Mouse (Mus musculus) brain, embryonic 14.5 days (tissue): ENCODE data around the gene Stard3. TPM values are rescaled to one million over a fixed set of nuclear protein-coding genes. Genes with fewer than 3 reads are reported as not detected.

Experiments used
- DNase-seq: peaks from one replicate; pipeline ENCODE4 v3.0.0-alpha.2; 2011; ENCODE audit warnings: low read depth
- CTCF ChIP-seq: fragments of 200-500 bp; IDR thresholded peaks from 2 replicates; pipeline ENCODE4 v1.5.1; 2012; ENCODE audit warnings: inconsistent platforms, mild to moderate bottlenecking, moderate library complexity, borderline replicate concordance; ENCODE audit not compliant: insufficient read depth, insufficient read length; ENCODE audit errors: extremely low read depth
- POLR2A ChIP-seq: fragments of 200-500 bp; IDR thresholded peaks from 2 replicates; pipeline ENCODE4 v1.6.1; 2012; ENCODE audit warnings: mild to moderate bottlenecking, inconsistent platforms, borderline replicate concordance; ENCODE audit not compliant: poor library complexity, insufficient read depth, insufficient read length, severe bottlenecking; ENCODE audit errors: extremely low read depth
- polyA plus RNA-seq: library from polyadenylated mRNA; depleted of rRNA; stranded (reverse); fragments of >200 nt; gene quantifications from 2 replicates; pipeline ENCODE4 v1.2.3, GENCODE M21; 2012

The Stard3 gene
- polyA plus RNA-seq, 1 experiment = 66.1 TPM

DNA sequence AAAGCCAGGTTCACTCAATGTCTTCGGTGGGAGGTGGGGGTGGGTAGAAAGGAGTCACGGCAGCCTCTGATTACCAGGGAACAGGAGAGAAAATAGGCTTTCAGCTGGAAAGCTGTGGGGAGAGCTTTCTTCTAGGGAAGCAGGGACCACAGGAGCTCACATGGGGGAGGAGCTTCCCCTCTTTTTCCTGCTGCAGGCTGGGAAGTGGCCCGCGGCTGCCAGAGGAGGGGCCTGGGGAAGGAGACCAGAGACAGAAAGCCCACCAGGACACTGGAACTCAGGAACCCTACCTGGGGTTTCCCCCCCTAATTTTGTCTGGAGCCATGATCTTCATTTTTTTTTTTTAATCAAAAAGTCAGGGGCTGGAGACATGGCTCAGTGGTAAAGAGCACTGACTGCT is 17.6 kb upstream of the Stard3 start:
- TF ChIP-seq POLR2A = no peak
- no peak for TF ChIP-seq CTCF

GRCm38 (mm10) chr11:98341174-98341573 is 17.0 kb upstream of the Stard3 start:
- DNase-seq = no peak

More for the DNA sequence above, 17.6 kb upstream of the Stard3 start:
- no peak for DNase-seq

DNA sequence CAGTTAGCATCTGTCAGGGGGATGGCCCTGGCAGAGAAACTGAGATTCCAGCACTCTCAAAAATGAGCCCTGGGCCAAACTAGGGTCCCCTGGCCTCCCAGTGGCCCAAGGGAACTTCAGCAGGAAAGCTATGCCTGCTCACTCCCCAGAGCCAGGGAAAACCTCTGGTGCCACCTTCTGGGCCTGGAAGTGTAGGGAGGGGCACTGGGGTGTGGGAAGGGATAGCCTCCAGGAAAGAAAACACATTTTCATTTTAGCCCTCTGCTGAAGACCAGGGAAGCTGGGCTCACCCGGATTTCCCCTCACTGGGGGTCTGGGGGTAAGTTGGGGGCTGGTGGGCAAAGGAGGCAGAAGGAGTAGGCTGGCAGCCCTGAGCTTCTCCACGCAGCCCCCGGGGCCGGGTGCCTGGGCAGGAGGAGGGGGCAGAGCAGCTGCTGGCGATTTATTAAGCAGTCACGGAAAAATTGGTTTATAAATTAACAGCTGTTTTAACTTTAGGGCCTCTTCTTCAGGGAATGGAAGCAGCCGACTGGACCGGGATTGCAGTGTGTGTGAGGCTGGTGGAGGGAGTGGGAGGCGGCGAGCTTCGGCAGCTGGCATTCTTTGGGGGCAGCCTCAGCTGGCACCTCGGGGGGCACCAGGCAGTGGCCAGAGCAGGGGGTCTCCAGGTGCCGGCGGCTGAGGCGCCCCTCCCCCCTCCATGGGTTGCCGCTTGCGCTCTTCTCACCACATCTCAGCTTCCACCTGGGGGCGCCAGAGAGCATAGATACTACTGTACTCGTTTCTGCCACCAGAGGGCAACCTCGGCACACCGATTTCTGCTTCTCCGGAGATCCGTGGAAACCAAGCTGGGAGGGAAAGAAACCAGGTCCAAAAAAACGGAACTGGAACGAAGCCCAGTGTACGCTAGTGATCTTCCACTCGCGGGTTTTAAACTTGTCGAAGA is 15.9 kb upstream of the Stard3 start:
- peak; percentile 92 for DNase-seq
- TF ChIP-seq CTCF (peak; percentile 100), POLR2A (no peak)

More at GRCm38 (mm10) chr11:98341174-98341573, 17.0 kb upstream of the Stard3 start:
- no peak for TF ChIP-seq CTCF
- no peak for TF ChIP-seq POLR2A

DNA sequence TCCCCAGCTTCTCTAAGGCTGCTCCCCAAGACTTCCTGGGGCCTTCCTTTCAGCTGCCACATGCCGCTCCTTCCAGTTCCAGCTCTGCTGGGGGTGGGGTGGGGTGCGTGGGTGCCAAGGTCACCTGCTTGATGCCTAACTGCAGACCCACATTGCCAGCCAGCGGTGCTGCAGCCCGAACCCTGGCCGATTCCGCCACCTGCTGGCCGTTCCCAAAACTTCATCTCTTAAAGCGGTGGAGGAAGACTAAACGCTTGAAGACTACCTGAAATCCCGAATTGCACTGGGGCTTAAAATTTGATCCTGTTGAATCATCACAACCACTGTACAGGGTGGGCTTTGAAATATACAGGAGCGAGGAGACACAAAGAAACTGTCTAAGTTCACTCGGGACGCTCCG is 12.9 kb upstream of the Stard3 start:
- TF ChIP-seq POLR2A (no peak), CTCF (peak; percentile 88)
- DNase-seq = peak; percentile 83

- TF ChIP-seq CTCF (no peak), POLR2A (no peak)
- DNase-seq = no peak
Measured at GRCm38 (mm10) chr11:98346168-98346567, 12.0 kb upstream of the Stard3 start.

DNA sequence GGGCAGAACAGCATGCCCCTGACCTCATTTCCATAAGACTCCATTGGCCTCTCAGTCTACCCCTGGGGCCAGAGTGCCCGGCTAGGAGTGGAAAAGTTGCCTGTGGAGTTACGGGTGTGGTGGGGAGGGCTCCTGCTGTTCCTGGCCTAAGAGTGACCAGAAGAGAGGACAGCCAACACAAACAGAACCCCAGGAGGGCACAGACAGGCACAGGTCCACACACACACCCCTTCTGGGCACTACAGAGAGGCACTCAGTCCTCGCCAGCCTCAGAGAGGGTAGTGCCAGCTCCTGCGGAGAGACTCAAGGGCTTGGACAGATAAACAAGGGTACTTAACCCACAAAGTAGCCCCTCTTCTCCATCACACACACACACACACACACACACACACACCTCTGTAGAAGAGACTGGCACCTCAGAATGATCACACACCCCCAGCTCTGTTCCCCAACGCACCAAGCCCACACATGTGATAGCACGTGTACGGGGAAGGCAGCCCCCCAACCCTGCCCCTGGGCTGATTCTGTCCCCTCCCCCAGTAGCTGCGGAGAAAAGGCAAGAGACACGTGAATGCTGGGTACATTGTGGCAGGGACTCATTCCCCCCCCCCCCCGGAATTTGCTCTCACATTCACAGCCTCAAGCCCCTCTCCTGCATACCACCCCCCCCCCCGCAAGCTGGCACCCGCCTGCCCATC is 10.6 kb upstream of the Stard3 start:
- no peak for DNase-seq
- TF ChIP-seq POLR2A (no peak), CTCF (no peak)

DNA sequence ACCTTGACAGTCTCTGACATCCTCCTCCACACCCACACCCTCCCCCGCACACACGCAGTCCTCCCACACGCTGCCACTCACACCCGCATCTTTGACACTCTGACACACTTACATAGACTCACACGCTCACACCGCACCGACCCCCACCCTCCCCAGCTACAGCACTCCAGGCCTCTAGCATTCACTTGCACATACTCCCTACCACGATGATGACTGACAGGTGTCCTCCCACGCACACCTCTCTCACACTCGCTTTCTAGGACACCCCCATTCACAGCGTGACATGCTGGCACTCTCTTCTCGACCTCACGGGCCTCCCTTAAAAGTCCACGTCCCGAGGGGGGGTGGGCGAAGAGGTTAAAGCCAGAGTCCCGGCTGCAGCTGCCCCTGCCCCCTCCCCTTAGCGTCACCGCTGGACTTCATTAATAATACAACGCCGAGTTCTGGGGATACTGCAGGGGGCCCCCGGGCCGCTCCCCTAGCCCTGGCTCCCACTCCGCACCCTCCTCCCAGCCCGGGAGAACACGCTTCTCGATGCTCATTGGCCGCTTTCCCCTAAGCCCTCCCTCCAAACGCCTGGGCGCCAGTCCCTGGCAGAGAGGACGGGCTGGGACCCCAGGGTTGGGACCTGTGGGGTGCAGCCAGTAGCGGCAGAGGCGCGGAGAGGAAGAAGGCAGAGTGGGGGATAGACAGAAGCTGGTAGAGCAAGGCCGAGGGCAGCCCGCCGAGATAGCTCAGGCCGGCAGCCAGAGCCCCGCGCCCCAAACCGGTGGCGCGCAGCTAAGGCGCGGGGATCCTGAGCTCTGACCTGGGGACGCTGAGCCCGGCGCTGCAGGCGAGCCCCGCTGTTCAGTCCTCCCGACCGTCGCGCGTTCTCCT is 9.8 kb upstream of the Stard3 start, which contains the start of gene Ppp1r1b:
Gene Ppp1r1b, plus strand, starts transcription at position 322 of the 879 bp plus-strand sequence.
- TF ChIP-seq CTCF = no peak
- no peak for TF ChIP-seq POLR2A
- peak; percentile 67 for DNase-seq

DNA sequence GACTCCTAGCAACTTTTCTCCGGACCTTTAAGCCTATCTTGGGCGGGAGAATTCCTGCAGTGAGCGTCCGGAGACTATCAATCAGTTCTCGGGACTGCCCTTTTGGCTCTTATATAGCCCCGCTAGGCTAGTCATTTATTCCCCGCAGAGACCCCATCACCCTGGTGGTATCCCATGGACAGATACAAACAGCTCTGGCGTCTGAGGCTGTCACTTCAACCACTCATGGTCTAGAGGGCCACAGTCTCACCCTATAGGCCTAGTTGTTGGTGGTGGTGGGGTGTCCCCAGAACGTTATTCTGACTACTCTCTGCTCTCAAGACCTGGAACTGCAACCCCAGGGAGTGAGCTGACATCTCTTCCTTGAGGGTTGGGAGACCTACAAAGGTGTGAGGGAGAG is 8.9 kb upstream of the Stard3 start:
- no peak for DNase-seq
- TF ChIP-seq CTCF = no peak
- TF ChIP-seq POLR2A = no peak

DNA sequence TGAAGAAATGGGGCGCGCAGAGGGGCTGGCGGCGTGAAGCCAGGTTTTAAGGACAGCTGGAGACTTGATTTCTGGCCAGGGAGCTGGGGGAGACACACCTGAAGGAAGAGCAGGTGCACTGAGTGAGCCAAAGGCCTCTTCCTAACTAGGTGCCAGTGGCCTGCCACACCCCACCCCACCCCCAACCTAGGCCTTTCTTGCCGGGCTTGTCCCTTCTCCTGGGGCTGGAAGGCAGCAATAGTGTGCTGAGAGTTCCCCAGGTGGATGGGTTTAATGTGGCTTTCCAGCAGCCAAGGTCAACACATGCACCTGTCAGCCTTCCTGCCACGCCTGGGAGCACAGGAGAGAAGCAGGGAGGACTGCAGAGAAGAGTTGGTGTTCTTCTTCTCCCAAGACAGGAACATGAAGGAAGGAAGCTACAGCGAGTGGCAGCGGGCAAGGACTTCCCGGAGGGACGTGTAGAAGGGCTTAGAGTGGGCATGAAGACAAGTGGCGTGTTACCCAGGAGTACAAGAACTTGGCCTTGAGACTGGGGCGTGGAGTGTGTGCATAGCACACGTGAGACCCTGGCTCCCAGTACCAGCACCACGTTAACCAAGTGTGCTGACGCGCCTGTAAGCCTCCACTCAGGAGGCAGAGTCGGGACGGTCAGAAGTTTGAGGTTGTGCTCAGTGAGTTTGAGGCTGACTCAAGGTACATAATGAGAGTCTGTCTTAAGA is 5.7 kb upstream of the Stard3 start:
- TF ChIP-seq CTCF (no peak), POLR2A (no peak)

GRCm38 (mm10) chr11:98353651-98354211 is 4.4 kb upstream of the Stard3 start:
- no peak for DNase-seq
- TF ChIP-seq CTCF = no peak
- TF ChIP-seq POLR2A = no peak

More for the DNA sequence above, 5.7 kb upstream of the Stard3 start:
- DNase-seq = no peak

DNA sequence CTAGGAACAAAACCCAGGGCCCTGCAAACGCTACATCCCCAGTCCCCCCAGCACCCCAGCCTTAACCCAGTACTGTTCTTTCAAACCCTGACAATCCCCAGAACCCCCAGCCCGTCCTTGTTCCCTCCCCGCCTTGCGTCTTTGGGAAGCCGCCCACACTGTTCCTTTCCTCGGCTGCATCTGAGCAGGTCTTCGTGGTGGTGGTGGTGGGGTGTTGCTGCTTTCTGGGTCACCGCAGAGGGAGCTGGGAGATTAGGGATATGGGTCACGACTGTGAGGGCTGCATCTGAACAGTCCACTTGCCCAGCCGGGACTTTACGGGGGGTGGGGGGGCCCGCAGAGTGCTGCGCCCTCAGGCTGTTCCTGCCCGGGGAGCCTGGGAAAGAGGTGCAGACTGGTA is 3.7 kb upstream of the Stard3 start:
- DNase-seq = no peak
- TF ChIP-seq POLR2A (no peak), CTCF (no peak)
